Mouse (Mus musculus) limb, embryonic 13.5 days (tissue): ENCODE data around the gene S100a16. TPM values are rescaled to one million over a fixed set of nuclear protein-coding genes. Genes with fewer than 3 reads are reported as not detected.

ENCODE experiments used
- ATAC-seq: fragments of 200-750 bp; cut with Nextera tagmentation; 2 replicates; pipeline ENCODE4 v1.8.0; 2017; ENCODE audit warnings: low read depth, moderate number of reproducible peaks, moderate TSS enrichment; ENCODE audit not compliant: low FRiP score
- H3K27ac ChIP-seq: fragments of 300-500 bp; sonication (generic); 2 replicates; pipeline ENCODE4 v1.5.1; 2015; ENCODE audit warnings: inconsistent platforms, mild to moderate bottlenecking, moderate library complexity
- H3K27me3 ChIP-seq: fragments of 300-500 bp; sonication (generic); 2 replicates; pipeline ENCODE4 v1.6.1; 2015; ENCODE audit warnings: mild to moderate bottlenecking, inconsistent platforms
- H3K36me3 ChIP-seq: fragments of 300-500 bp; sonication (generic); 2 replicates; pipeline ENCODE4 v1.6.1; 2015; ENCODE audit warnings: inconsistent platforms, mild to moderate bottlenecking, moderate library complexity
- H3K4me1 ChIP-seq: fragments of 300-500 bp; sonication (generic); 2 replicates; pipeline ENCODE4 v1.6.1; 2015; ENCODE audit warnings: inconsistent platforms
- H3K4me2 ChIP-seq: fragments of 300-500 bp; sonication (generic); replicated peaks from 2 replicates; pipeline ENCODE4 v1.6.1; 2015; ENCODE audit warnings: inconsistent platforms, mild to moderate bottlenecking, moderate library complexity
- H3K4me3 ChIP-seq: fragments of 300-500 bp; sonication (generic); 2 replicates; pipeline ENCODE4 v1.5.1; 2015; ENCODE audit warnings: moderate library complexity, mild to moderate bottlenecking, inconsistent platforms
- H3K9ac ChIP-seq: fragments of 300-500 bp; sonication (generic); 2 replicates; pipeline ENCODE4 v1.6.1; 2015; ENCODE audit warnings: mild to moderate bottlenecking, inconsistent platforms
- H3K9me3 ChIP-seq: fragments of 300-500 bp; sonication (generic); 2 replicates; pipeline ENCODE4 v1.6.1; 2016; ENCODE audit warnings: inconsistent platforms
- WGBS: fragments of 180-500 bp; shearing (Covaris S2); methylation state at CpG from one replicate; pipeline ENCODE4 v1.1.7; 2015; 5-methylcytosine and 5-hydroxymethylcytosine counted together
- polyA plus RNA-seq: library from polyadenylated mRNA; unstranded; fragments of >200 nt; fragmentation: Nextera tagmentation; extraction: Ambion mirVana; gene quantifications from 2 replicates; pipeline ENCODE4 v1.2.1, GENCODE M21; 2015

S100a16 gene
- 76.2 and 80.7 TPM in 2 replicates for polyA plus RNA-seq

DNA sequence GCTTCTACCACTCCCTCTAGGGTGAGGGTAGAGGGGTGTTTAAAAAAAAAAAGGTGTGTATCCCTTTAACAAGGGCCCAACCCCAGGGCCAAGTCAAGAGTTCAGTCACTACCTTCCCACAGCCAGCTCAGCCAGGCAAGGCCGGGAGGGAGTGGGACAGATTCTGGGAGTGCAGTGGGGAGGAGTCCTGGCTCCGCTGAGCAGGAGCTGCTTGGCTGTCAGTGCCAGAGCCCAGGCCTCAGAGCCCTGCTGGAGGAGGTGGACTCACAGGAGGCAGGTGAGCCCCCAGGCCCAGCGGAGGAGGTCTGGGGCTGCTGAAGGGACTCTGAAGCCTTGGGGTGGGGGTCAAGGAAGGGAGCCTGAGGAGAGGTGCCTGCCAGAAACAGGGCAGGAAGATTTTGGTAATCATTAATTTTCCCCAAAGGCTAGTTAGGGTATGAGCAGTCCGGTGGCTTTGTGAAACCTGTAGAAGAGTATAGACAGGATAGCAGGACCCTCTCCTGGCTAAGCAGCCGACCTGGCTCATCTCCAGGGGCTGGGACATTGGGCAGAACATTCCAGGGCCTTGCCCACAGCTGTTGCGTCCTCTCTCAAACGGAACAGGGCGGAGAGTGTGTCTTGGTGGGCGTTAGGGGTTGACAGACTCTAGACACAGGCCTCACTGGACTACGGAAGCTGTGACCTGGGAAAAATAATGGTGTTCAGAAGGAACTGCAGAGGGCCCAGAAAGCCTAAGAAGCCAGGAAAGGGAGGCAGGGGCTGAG lies at the start of gene S100a16:
TSS of gene S100a16 (plus strand) at position 114 of the 764 bp plus-strand sequence.
- Histone ChIP-seq H3K4me1 (peaks cover 9% of the 10 kb centered on the region; the same call in 1 of the 2 replicates), H3K9ac (peak within 1 kb of the TSS; percentile 45; the same call in 1 of the 2 replicates), H3K27me3 (0 out of 2 replicates have a peak, but pooled peaks cover 4% of the 10 kb centered on the region), H3K36me3 (no peaks in the 10 kb centered on the region), H3K27ac (no peak within 1 kb of the TSS), H3K4me3 (peak within 1 kb of the TSS; percentile 11; the same call in 1 of the 2 replicates), H3K4me2 (peak within 1 kb of the TSS; percentile 41), H3K9me3 (no peaks in the 10 kb centered on the region)
- peak; percentile 58; the same call in 1 of the 2 replicates for ATAC-seq
- WGBS: 43% methylated on average over 10 of the region's 10 CpGs

DNA sequence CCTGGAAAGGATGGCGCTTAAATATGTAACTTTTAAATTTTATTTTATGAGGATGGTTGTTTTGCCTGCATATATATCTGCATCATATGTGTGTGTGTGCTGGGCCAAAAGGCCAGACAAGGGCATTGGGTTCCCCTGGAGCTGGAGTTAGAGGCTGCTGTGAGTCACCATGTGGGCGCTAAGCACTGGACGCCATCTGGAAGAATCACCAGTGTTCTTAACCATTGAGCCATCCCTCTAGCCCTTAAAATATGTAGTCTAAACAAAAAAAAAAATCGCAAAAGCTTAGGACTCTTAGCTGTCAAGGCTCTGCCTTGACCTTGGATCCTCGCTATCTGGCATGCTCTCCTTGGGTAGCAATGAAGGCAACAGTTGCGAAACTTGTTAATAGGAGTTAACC lies 48.5 kb upstream of the S100a16 start:
- Histone ChIP-seq H3K4me3 (no peak overlapping the region), H3K9me3 (no peaks in the 10 kb centered on the region), H3K4me2 (no peak overlapping the region), H3K4me1 (peaks cover 9% of the 10 kb centered on the region), H3K9ac (no peak overlapping the region), H3K27me3 (no peaks in the 10 kb centered on the region), H3K36me3 (peaks cover 57% of the 10 kb centered on the region), H3K27ac (no peak overlapping the region)
- WGBS: 88% methylated on average over 6 of the region's 6 CpGs
- ATAC-seq: no peak

DNA sequence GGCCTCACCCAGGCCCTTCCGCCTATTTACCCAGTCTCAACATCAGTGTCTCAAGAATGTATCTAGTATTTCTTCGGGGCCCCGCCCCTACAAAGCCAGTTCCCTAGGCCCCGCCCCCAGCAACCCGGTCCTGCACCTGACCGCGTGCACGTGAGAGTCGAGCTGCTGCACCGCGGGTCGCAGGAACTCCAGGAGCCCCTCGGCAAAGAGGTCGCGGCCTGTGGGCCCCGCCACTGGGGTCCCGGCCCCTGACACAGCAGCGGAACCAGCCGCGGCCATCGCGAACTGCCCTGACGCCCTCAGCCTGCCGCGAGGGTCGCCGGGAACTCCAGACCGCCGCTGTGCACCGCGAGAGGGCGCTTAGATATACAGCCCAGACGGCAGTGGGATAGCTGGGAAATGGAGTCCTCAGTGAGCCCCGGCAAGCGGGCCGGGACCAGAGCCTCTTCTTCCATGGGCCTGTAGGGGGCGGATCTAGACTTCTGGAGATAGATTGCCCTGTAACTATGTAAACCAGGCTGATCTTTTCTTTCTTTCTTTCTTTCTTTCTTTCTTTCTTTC lies 46.3 kb upstream of the S100a16 start, which contains the start of gene Snapin:
TSS of gene Snapin (minus strand) at position 338 of the 561 bp plus-strand sequence.
- under 1% methylated on average over 37 of the region's 37 CpGs for WGBS
- no peaks in the 10 kb centered on the region for H3K27me3 ChIP-seq
- no peak within 1 kb of the TSS; the same call in 1 of the 2 replicates for H3K27ac ChIP-seq
- peak within 1 kb of the TSS; percentile 71 for H3K4me2 ChIP-seq
- peaks cover 43% of the 10 kb centered on the region for H3K36me3 ChIP-seq
- no peaks in the 10 kb centered on the region for H3K9me3 ChIP-seq
- H3K9ac ChIP-seq: peak within 1 kb of the TSS; percentile 73
- peaks cover 9% of the 10 kb centered on the region for H3K4me1 ChIP-seq
- peak within 1 kb of the TSS; percentile 73 for H3K4me3 ChIP-seq
- ATAC-seq: peak; percentile 98

DNA sequence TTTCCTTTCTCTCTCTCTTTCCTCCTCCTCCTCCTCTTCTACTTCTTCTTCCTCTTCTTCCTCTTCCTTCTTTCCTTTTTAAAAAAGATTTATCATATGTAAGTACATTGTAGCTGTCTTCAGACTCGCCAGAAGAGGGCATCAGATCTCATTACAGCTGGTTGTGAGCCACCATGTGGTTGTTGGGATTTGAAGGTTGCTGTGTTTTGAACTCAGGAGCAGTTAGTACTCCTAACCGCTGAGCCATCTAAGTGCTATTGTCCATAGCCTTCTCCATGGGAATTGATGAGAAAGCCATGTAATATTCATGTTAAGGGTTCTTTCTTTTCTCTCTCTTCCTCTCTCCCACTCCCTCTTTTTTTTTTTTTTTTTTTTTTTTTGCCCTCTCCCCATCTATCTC lies 45.7 kb upstream of the S100a16 start:
- Histone ChIP-seq H3K4me1 (peaks cover 9% of the 10 kb centered on the region), H3K36me3 (peaks cover 42% of the 10 kb centered on the region), H3K27ac (no peak overlapping the region), H3K4me2 (no peak overlapping the region), H3K4me3 (no peak overlapping the region), H3K9ac (no peak overlapping the region), H3K9me3 (no peaks in the 10 kb centered on the region), H3K27me3 (no peaks in the 10 kb centered on the region)
- ATAC-seq: no peak
- 40% methylated on average over 2 of the region's 2 CpGs for WGBS

DNA sequence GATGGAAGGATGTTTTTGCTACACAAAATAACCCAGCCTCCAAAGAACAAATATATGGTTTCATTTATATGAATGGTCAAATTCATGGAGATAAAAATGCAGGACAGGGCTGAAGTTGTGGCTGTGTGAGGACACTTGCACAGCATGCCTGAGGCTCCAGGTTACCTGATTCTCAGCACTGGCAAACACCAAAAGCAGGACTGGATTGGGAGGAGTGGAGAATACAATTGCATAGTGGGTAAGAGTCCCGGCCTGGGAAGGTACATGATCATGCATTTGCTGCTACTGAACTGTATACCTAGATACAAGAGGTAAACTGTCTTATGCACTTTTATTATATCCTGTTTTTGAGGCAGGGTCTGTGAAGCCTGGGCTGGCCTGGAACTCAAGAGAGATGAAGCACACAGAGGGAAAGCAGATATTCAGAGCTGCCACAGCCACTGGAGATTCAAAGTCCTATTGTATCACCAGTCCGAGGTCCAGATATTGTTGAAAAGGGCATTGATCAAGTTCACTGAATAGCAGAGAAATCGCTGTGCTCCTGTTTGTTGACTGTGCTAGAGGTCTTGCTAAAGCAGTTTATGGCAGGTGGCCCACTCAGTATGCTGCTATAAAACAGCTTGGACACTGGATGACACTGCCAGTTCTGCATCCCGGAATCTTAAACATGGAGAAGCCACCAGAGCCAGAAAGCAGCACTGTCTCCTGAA lies 43.1 kb upstream of the S100a16 start:
- H3K27ac ChIP-seq: no peak overlapping the region
- no peaks in the 10 kb centered on the region for H3K27me3 ChIP-seq
- H3K9ac ChIP-seq: no peak overlapping the region
- H3K4me1 ChIP-seq: peaks cover 9% of the 10 kb centered on the region
- H3K4me3 ChIP-seq: no peak overlapping the region
- no peak for ATAC-seq
- WGBS: 67% methylated on average over 4 of the region's 4 CpGs
- no peak overlapping the region for H3K4me2 ChIP-seq
- no peaks in the 10 kb centered on the region for H3K9me3 ChIP-seq
- peaks cover 43% of the 10 kb centered on the region for H3K36me3 ChIP-seq

DNA sequence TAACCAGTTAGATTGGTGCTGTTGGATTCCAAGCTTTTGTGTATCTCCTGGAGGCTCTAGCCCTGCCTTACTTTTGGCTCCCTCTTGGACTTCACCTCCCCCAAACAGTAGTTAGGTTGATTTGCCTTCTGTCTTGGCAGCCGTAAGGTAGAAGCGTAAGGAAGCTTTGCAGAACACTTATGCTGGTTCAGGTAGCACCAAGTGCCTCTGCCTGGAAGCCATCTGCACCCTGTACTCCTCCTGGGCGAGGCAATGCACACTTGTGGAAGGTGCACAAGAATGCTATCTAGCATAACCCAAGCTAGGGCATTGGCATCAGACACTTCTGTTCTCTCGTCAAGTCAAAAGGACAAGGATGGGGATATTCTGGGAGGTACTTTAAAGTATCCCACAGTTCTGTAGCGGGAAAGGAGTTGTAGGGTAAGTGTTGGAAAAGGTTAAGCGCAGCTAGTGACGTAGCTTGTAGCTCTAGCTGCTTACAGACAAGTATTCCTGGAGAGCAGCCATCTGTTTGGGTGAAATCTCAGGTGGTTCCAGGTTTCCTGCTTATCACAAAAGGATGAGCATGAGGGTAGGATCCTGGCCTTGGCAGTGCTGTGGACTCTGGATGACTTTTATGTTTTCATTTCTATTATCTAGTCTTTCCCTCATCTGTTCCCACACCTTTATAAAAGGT lies 41.1 kb upstream of the S100a16 start:
- 93% methylated on average over 7 of the region's 7 CpGs for WGBS
- Histone ChIP-seq H3K9ac (no peak overlapping the region), H3K27ac (no peak overlapping the region), H3K4me1 (no peaks in the 10 kb centered on the region), H3K4me2 (no peak overlapping the region), H3K27me3 (no peaks in the 10 kb centered on the region), H3K9me3 (no peaks in the 10 kb centered on the region), H3K4me3 (no peak overlapping the region), H3K36me3 (peaks cover 55% of the 10 kb centered on the region)
- ATAC-seq: no peak

DNA sequence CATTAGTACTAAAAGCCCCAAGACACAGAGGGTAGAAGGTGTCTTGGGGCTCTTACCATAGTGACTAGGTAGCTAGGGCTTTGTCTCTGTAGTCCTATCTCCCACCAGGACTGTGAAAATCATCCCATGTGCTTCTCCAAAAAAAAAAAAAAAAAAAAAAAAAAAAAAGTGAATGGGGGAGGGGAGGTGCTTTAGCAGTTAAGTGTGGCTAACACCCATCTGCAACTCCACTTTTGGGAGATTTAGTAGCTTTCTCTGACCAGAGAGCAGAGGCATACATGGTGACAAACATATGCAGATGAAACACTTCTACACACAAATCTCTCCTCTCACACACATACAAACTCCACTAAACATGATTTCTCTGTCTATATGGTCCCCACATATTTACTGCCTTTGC lies 39.5 kb upstream of the S100a16 start:
- Histone ChIP-seq H3K27me3 (no peaks in the 10 kb centered on the region), H3K4me2 (no peak overlapping the region), H3K9me3 (no peaks in the 10 kb centered on the region), H3K4me1 (no peaks in the 10 kb centered on the region), H3K4me3 (no peak overlapping the region), H3K27ac (no peak overlapping the region), H3K36me3 (peaks cover 71% of the 10 kb centered on the region), H3K9ac (no peak overlapping the region)
- no peak for ATAC-seq

DNA sequence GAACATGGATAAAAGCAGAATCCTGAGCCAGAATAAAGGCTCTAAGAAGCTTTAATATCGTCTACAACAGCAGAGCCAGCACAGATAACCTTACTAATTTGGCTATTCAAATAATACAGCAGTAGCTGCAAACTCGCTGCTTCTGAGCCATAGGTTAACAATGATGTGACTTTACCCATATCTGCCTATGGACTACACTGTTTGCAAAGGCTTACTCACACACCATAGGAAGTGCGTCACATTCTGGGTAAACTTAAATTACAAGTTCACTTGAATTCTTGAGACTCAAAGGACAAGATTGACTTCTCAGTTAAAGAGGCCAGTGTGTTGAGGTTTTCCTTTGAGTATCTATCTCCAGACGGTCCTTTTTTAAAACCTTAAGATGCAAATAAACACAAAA lies 33.6 kb upstream of the S100a16 start:
- Histone ChIP-seq H3K27me3 (no peaks in the 10 kb centered on the region), H3K9ac (no peak overlapping the region), H3K27ac (no peak overlapping the region), H3K4me3 (no peak overlapping the region), H3K9me3 (no peaks in the 10 kb centered on the region), H3K4me1 (peaks cover 19% of the 10 kb centered on the region), H3K36me3 (peaks cover 88% of the 10 kb centered on the region), H3K4me2 (no peak overlapping the region)
- ATAC-seq: no peak
- 89% methylated on average over 4 of the region's 4 CpGs for WGBS

DNA sequence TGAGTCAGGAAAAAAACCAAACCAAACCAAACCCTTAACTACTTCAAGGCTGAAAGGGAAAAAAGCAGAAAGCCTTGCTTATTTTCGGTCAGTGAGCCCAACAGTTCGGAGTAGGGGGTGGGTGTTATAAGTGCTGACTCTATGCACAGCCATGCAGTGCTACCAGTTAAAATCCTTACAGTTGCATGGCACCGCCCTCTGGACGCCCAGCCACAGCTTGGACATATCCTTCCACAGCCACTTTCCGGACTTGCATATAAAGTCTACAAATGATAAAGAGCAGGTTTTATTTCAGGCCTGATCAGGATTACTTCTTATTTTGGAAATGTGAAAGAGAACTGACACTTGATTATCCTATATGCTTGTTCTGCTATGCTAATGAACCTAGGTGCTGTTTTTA lies 31.8 kb upstream of the S100a16 start:
- no peak for ATAC-seq
- no peak overlapping the region for H3K27ac ChIP-seq
- no peak overlapping the region for H3K4me3 ChIP-seq
- H3K9ac ChIP-seq: no peak overlapping the region
- H3K4me1 ChIP-seq: peaks cover 19% of the 10 kb centered on the region
- H3K27me3 ChIP-seq: no peaks in the 10 kb centered on the region
- no peaks in the 10 kb centered on the region for H3K9me3 ChIP-seq
- no peak overlapping the region for H3K4me2 ChIP-seq
- WGBS: 85% methylated on average over 5 of the region's 5 CpGs
- peaks cover 71% of the 10 kb centered on the region for H3K36me3 ChIP-seq

DNA sequence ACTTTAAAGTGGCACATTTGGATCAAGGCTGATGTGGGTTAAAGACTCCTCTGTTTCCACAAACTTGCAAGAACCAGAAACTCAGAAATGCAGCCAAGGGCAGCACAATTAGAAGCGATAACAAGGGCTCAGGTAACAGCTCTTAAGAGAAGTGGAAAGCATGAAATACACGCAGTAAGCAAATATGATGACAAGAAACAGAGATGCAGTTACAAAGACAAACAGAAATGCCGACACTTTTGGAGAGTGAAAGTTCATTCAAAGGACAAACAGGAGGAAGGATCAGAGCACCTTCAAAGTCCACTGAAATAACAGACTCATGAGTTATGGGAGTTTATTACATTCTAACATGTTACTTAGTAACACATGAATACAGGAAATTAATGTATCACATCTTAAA lies 30.7 kb upstream of the S100a16 start:
- Histone ChIP-seq H3K4me3 (no peak overlapping the region), H3K9ac (no peak overlapping the region), H3K4me1 (peaks cover 19% of the 10 kb centered on the region), H3K9me3 (no peaks in the 10 kb centered on the region), H3K27me3 (no peaks in the 10 kb centered on the region), H3K4me2 (no peak overlapping the region), H3K27ac (no peak overlapping the region), H3K36me3 (peaks cover 63% of the 10 kb centered on the region)
- no peak for ATAC-seq
- 82% methylated on average over 3 of the region's 3 CpGs for WGBS

DNA sequence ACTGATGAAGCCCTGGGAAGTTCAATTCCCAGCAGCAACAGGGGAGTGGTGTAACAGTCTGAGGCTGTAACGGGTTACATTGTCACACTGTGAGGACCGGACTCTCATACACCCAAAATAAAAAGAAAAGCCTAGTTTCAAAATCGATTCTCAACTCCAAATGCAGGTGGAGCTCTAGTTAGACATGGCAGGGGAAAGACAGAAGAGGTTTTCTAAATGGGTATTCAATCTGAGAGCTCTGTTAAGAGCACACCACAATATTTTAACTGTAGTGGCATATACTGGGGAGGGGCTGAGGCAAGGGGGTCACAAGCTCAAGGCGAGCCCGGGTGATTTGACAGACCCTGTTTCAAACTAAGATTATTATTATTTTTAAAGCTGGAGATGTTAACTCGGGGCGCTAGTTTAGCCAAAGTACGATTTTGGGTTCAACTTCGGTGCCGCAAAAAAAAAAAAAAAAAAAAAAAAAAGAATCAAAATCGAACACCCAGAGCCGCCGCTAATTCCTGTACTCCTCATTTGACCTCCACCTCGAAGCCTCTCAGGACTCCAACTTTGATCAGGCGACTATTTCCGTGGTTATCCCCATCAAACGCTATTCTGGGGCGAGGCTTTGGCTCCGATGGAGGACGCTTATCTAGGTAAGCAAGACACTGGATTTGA lies 28.6 kb upstream of the S100a16 start:
- Histone ChIP-seq H3K27ac (peak overlapping the region; percentile 93; the same call in 1 of the 2 replicates), H3K36me3 (peaks cover 42% of the 10 kb centered on the region), H3K4me3 (peak overlapping the region; percentile 74), H3K9me3 (no peaks in the 10 kb centered on the region), H3K4me1 (peaks cover 19% of the 10 kb centered on the region), H3K27me3 (peaks cover 12% of the 10 kb centered on the region), H3K4me2 (peak overlapping the region; percentile 84), H3K9ac (peak overlapping the region; percentile 95)
- WGBS: 2% methylated on average over 20 of the region's 20 CpGs
- ATAC-seq: no peak
